Mouse (Mus musculus) lung, adult 10 weeks (tissue): Measurements from ENCODE around the gene Sly. TPM values are rescaled to one million over a fixed set of nuclear protein-coding genes. Genes with fewer than 3 reads are reported as not detected.

ENCODE experiments used
- polyA plus RNA-seq: library from polyadenylated mRNA; stranded (reverse); fragments of 350-450 nt; fragmentation: Illumina TruSeq; extraction: RNeasy Lipid Tissue Mini Kit (QIAGEN cat#74804); gene quantifications from one replicate; pipeline ENCODE4 v1.2.3, GENCODE M21; 2014; ENCODE audit warnings: low read depth, low replicate concordance; ENCODE audit not compliant: insufficient read depth

The Sly gene
- not detected for polyA plus RNA-seq

GRCm38 (mm10) chrY:57186888-57187287 is at the start of gene Sly:
TSS of gene Sly (plus strand) at chrY:57187188.

